Mouse (Mus musculus) heart, embryonic 16.5 days (tissue): ENCODE results near the gene Sgsm1. TPM values are rescaled to one million over a fixed set of nuclear protein-coding genes. Genes with fewer than 3 reads are reported as not detected.
A peak's percentile ranks its signal among the peaks of the same experiment; 100 is the strongest.

Experiments used
- ATAC-seq: fragments of 200-750 bp; cut with Nextera tagmentation; replicated peaks from 2 replicates; pipeline ENCODE4 v1.8.0; 2017; ENCODE audit warnings: moderate number of reproducible peaks; ENCODE audit not compliant: insufficient read depth, low FRiP score; ENCODE audit errors: extremely low read depth
- H3K27ac ChIP-seq: fragments of 300-500 bp; sonication (generic); 2 replicates; pipeline ENCODE4 v1.5.1; 2014; ENCODE audit warnings: mild to moderate bottlenecking, low read length, control low read depth, moderate library complexity
- H3K27me3 ChIP-seq: fragments of 300-500 bp; sonication (generic); 2 replicates; pipeline ENCODE4 v1.6.1; 2014; ENCODE audit warnings: low read length, mixed read lengths; ENCODE audit not compliant: control insufficient read depth, insufficient read depth
- H3K36me3 ChIP-seq: fragments of 300-500 bp; sonication (generic); 2 replicates; pipeline ENCODE4 v1.6.1; 2014; ENCODE audit not compliant: control insufficient read depth, insufficient read depth
- H3K4me1 ChIP-seq: fragments of 300-500 bp; sonication (generic); 2 replicates; pipeline ENCODE4 v1.6.1; 2014; ENCODE audit warnings: low read length, mixed read lengths; ENCODE audit not compliant: control insufficient read depth, insufficient read depth
- H3K4me2 ChIP-seq: fragments of 300-500 bp; sonication (generic); 2 replicates; pipeline ENCODE4 v1.6.1; 2014; ENCODE audit warnings: low read depth, mild to moderate bottlenecking, control low read depth, low read length
- H3K4me3 ChIP-seq: fragments of 300-500 bp; sonication (generic); 2 replicates; pipeline ENCODE4 v1.5.1; 2014; ENCODE audit warnings: mild to moderate bottlenecking, control low read depth, low read length
- H3K9ac ChIP-seq: fragments of 300-500 bp; sonication (generic); 2 replicates; pipeline ENCODE4 v1.6.1; 2014; ENCODE audit warnings: low read length, control low read depth
- H3K9me3 ChIP-seq: fragments of 300-500 bp; sonication (generic); replicated peaks from 2 replicates; pipeline ENCODE4 v1.6.1; 2016; ENCODE audit warnings: low read length; ENCODE audit not compliant: control insufficient read depth
- WGBS: fragments of 180-500 bp; shearing (Covaris S2); extraction: QIAGEN DNeasy Blood & Tissue Kit; methylation state at CpG from one replicate; pipeline ENCODE4 v1.1.7; 2014; 5-methylcytosine and 5-hydroxymethylcytosine counted together
- polyA plus RNA-seq: library from polyadenylated mRNA; unstranded; fragments of >200 nt; fragmentation: Nextera tagmentation; extraction: Ambion mirVana; gene quantifications from 2 replicates; pipeline ENCODE4 v1.2.1, GENCODE M21; 2015

Gene Sgsm1
- polyA plus RNA-seq, 1 experiment from 2014 or later = 1.0 TPM

DNA sequence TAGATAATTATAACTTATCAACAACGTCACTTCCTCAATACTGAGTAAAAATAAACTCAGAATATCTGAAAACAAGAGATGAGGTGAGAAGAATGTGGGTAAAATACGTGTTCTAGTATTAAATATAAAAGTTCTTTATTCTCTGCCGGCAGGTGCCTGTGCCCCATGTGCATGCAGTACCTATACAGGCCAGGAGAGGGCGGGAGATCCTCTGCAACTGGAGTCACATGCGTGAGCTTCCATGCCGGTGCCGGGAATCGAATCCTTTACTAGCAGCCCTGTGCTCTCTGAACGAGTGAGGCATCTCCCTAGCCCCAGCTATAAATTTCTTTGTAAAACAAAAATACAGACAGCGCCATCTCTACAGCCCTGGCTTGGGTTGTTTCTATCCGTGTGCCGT, 21.7 kb upstream of the Sgsm1 start:
- no peak overlapping the region for H3K4me3 ChIP-seq
- H3K9ac ChIP-seq = no peak overlapping the region
- H3K27me3 ChIP-seq = peaks cover 49% of the 10 kb centered on the region
- no peak overlapping the region for H3K27ac ChIP-seq
- ATAC-seq = no peak
- 30% methylated on average over 12 of the region's 12 CpGs for WGBS
- no peak overlapping the region for H3K4me2 ChIP-seq
- H3K36me3 ChIP-seq = no peaks in the 10 kb centered on the region
- H3K9me3 ChIP-seq = peaks cover 12% of the 10 kb centered on the region
- H3K4me1 ChIP-seq = no peaks in the 10 kb centered on the region

DNA sequence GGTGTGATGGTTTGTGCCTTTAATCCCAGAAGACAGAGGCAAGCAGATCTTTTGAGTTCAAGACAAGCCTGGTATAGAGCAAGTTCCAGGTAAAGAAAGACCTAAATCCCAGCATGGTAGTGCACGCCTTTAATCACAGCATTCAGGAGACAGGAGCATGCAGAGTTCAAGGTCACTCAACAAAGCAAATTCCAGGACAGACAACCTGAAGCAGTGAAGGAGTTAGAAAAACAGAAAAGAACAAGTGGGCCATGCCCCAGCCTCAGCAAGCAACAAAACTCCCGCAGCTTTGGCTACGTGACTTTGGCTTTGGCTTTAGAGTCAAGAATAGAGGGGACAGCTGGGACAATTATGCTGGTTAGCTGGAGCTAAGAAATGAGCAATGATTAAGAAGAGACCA, 19.6 kb upstream of the Sgsm1 start:
- peaks cover 12% of the 10 kb centered on the region for H3K9me3 ChIP-seq
- H3K27me3 ChIP-seq = peaks cover 37% of the 10 kb centered on the region
- H3K36me3 ChIP-seq = no peaks in the 10 kb centered on the region
- WGBS = 75% methylated on average over 3 of the region's 3 CpGs
- ATAC-seq = no peak
- H3K9ac ChIP-seq = no peak overlapping the region
- no peaks in the 10 kb centered on the region for H3K4me1 ChIP-seq
- H3K4me3 ChIP-seq = no peak overlapping the region
- no peak overlapping the region for H3K27ac ChIP-seq
- no peak overlapping the region for H3K4me2 ChIP-seq

DNA sequence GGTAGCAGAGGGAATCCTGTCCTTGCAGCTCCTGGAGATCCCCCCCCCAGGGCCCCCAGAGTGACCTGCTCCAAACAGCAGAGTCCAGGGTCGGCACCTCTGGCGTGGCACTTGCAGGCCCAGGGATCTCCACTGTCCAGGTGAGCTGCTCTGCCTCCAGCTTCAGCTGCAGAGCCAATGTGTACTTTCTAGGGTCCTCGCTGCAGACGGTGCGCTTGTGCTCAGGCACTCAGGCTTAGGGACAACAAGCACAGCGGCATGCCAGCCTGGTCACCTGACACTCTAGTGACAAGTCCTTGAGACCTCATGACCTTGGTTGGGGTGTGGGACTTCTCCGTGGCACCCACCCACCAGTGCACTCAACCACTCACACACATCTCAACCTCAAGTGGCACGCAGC, 18.9 kb upstream of the Sgsm1 start:
- Histone ChIP-seq H3K27me3 (peaks cover 37% of the 10 kb centered on the region), H3K36me3 (no peaks in the 10 kb centered on the region), H3K9me3 (peaks cover 12% of the 10 kb centered on the region), H3K9ac (no peak overlapping the region), H3K27ac (no peak overlapping the region), H3K4me1 (no peaks in the 10 kb centered on the region), H3K4me2 (no peak overlapping the region), H3K4me3 (no peak overlapping the region)
- 83% methylated on average over 8 of the region's 8 CpGs for WGBS
- ATAC-seq = no peak

DNA sequence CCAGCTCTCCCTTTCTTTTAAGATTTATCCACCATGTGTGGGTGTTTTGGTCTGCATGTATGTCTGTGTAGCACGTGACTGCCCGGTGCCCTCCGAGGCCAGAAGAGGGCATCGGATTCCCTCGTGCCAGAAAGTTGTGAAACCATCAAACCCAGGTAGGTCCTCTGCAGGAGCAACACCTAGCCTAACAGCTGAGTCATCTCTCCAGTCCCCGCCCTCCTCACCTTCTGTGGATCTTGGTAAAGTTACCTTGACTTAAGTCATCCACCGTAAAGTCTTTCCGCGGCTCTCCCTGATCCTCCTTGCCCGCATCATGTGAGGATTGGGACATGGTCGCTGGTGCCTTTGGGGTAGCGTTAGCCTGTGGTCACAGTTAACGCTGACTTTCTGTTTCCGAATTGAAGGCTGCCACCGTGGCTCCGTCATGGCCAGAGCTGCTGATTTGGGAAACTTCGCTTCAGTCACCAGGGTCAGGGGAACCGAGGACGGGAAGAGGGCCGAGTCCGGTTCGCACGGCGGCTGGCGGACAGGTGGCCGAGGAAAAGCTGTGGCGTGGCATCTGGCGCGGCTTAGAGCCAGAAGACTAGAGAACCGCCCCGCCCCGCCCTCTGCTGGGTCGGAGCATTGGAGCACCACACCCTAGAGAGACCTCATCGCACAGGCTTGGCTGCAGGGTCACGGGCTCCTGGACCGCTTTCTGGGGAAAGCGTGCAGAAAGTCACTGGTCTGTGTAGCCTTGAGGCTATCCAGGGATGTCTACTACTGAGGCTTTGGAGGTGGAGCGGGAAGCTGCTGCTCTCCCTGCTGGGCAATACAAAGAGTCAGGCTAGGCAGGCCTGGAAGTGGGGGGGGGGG, 13.4 kb upstream of the Sgsm1 start:
- no peak for ATAC-seq
- Histone ChIP-seq H3K9me3 (peaks cover 8% of the 10 kb centered on the region), H3K27me3 (peaks cover 31% of the 10 kb centered on the region), H3K27ac (no peak overlapping the region), H3K4me2 (peak overlapping the region; percentile 64), H3K9ac (no peak overlapping the region), H3K36me3 (no peaks in the 10 kb centered on the region), H3K4me3 (peak overlapping the region; percentile 39), H3K4me1 (no peaks in the 10 kb centered on the region)
- 4% methylated on average over 38 of the region's 38 CpGs for WGBS

DNA sequence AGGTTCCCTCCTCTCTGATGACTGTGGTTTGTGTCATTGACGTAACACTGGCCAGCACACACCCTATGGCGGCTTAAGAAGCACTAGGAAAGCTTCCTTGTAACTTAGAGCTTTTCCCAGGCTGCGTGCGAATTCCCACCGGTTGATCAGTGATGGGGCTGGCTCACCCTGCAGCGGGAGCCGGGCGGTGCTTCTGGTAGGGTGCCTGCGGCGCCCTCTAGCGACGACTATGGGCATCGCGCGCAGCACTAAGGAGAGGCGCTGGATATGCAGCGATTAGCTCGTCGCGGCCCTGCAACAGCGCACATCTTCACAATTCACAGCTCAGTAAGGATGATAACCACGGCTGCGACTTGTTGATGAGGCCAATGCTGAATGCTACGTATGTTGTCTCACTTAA, 3.4 kb upstream of the Sgsm1 start:
- Histone ChIP-seq H3K4me2 (no peak overlapping the region), H3K4me1 (no peaks in the 10 kb centered on the region), H3K9ac (no peak overlapping the region), H3K27me3 (peaks cover 43% of the 10 kb centered on the region), H3K36me3 (no peaks in the 10 kb centered on the region), H3K27ac (no peak overlapping the region), H3K9me3 (peaks cover 8% of the 10 kb centered on the region), H3K4me3 (no peak overlapping the region)
- 1% methylated on average over 24 of the region's 24 CpGs for WGBS
- ATAC-seq = no peak

DNA sequence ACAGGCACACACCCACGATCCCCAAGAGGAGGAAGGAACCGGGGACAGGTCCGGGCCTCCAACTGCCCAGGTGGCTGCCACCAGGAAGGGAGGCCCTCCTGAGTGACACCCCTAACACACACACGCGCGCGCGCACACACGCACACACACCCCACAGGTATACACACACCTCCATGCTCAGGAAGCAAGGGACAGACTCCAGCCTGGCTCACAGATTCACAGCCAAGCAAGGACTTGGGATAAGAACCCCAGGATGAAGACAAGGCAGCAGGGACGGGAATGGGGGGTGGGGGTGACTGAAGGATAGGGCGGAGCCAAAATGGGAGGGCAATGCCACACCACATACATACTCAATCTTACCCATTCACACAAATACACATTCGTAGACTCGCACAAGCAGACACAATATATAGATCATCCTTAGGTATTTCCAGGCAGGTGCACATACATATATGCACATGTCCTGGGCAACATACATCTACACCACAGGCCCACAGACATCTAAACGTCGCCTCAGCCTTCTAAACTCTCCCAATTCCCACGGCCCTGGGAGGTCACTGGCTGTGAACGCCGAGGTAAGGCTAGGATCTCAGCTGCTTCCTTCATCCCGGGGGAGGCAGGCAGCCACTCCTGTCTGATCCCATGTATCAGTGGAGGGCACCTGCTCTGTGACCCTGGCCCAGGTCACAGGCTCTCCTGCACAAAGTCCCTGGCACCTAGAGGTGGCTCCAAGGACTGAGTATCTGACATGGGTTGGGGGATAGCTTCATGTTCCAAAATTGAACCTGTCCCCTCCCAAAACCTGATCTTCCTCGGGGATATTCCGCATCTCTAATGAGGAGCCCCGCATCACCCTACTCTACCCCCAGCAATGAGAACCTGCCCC, 852 bp downstream of the Sgsm1 start:
- H3K9ac ChIP-seq = no peak overlapping the region
- no peak overlapping the region for H3K27ac ChIP-seq
- no peak for ATAC-seq
- H3K4me3 ChIP-seq = peak overlapping the region; percentile 54
- no peaks in the 10 kb centered on the region for H3K36me3 ChIP-seq
- no peaks in the 10 kb centered on the region for H3K4me1 ChIP-seq
- WGBS = 57% methylated on average over 22 of the region's 22 CpGs
- H3K27me3 ChIP-seq = peaks cover 61% of the 10 kb centered on the region
- H3K4me2 ChIP-seq = peak overlapping the region; percentile 74
- peaks cover 8% of the 10 kb centered on the region for H3K9me3 ChIP-seq

DNA sequence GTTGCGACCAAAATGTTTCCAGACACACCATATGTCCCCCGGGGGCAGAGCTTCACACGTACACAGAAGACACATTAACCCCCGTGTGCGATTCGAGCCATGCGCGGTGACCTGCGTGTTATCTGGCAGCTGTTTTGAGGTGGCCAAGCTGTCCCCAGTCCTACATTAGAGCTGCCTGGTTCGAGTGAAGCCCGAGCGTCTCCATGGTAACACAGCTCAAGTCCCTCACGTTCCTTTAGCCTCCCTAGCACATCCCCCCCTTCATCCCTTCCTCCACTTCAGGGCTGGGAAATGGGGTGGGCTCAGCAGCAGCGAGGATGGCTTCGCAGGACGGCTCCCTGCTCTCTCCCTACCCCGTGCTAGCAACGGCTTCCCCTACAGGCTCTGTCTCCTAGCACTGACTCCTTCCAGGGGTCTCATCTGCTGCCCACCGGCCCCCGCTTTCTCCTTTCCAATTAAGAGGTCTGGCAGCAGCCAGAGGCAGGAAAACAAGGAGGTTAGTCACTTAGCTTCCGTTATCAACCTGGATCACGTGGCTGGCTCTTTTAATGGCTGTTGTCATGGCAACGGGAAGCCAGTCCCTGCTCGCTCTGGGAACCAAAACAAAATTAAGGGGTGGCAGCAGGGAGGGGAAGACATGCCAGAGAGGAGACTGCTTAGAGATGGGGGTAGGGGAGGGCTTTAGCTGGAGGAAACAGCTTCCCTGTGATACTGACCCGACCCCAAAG, 3.7 kb downstream of the Sgsm1 start:
- no peak overlapping the region for H3K9ac ChIP-seq
- H3K4me2 ChIP-seq = peak overlapping the region; percentile 25; the same call in 1 of the 2 replicates
- no peak overlapping the region for H3K27ac ChIP-seq
- H3K36me3 ChIP-seq = no peaks in the 10 kb centered on the region
- no peaks in the 10 kb centered on the region for H3K4me1 ChIP-seq
- no peak overlapping the region for H3K4me3 ChIP-seq
- H3K9me3 ChIP-seq = peaks cover under 1% of the 10 kb centered on the region; the same call in 1 of the 2 replicates
- peaks cover 56% of the 10 kb centered on the region for H3K27me3 ChIP-seq
- no peak for ATAC-seq
- 6% methylated on average over 25 of the region's 25 CpGs for WGBS

DNA sequence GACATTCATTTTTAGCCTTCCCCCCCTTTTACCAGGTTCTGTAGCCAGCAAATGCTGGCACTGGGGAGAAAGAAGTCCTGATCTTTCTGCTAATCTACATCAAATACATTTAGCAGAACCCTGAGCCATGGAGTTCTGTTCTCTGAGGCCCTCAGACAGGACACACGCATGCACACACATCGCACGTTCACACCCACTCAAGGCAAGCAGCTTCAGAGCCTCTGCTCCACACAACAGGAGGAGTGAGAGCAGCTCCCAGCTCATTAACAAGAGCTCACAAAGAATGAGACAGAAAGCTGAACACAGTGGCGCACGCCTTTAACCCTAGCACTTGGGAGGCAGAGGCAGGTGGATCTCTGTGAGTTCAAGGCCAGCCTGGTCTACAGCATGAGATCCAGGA, 6.1 kb downstream of the Sgsm1 start:
- 79% methylated on average over 5 of the region's 5 CpGs for WGBS
- no peaks in the 10 kb centered on the region for H3K9me3 ChIP-seq
- ATAC-seq = no peak
- no peak overlapping the region for H3K9ac ChIP-seq
- H3K4me1 ChIP-seq = no peaks in the 10 kb centered on the region
- no peak overlapping the region for H3K4me3 ChIP-seq
- H3K4me2 ChIP-seq = no peak overlapping the region
- H3K36me3 ChIP-seq = no peaks in the 10 kb centered on the region
- H3K27me3 ChIP-seq = peaks cover 45% of the 10 kb centered on the region
- H3K27ac ChIP-seq = no peak overlapping the region
